Mouse (Mus musculus) cerebellum, adult 8-10 months (tissue): ENCODE results near the gene Coro1b.

Experiments used
- DNase-seq: peaks from one replicate; pipeline ENCODE4 v3.0.0; 2022

The Coro1b gene

GRCm38 (mm10) chr19:4192251-4192985 is 44.0 kb downstream of the Coro1b start:
- DNase-seq = no peak

- no peak for DNase-seq
Measured at GRCm38 (mm10) chr19:4193129-4193528, 44.7 kb downstream of the Coro1b start.

GRCm38 (mm10) chr19:4194021-4194724 is 45.8 kb downstream of the Coro1b start:
- DNase-seq = no peak

- DNase-seq = peak; percentile 81
Measured at GRCm38 (mm10) chr19:4194776-4195650, 46.6 kb downstream of the Coro1b start.

GRCm38 (mm10) chr19:4196048-4196447 is 47.6 kb downstream of the Coro1b start:
- DNase-seq = no peak

GRCm38 (mm10) chr19:4196548-4196947 is 48.1 kb downstream of the Coro1b start:
- DNase-seq = no peak

- no peak for DNase-seq
Measured at GRCm38 (mm10) chr19:4197180-4197579, 48.8 kb downstream of the Coro1b start.

- DNase-seq = peak; percentile 96
Measured at GRCm38 (mm10) chr19:4201291-4201909, 53.0 kb downstream of the Coro1b start, which contains the start of gene Rad9a. Gene Rad9a (minus strand): TSS chr19:4201662.

- no peak for DNase-seq
Measured at GRCm38 (mm10) chr19:4202149-4202548, 53.7 kb downstream of the Coro1b start.

GRCm38 (mm10) chr19:4203148-4203547 is 54.7 kb downstream of the Coro1b start:
- DNase-seq = no peak
